Mouse (Mus musculus): Measurements from ENCODE around the gene Mmp17.
A peak's percentile ranks its signal among the peaks of the same experiment; 100 is the strongest.

Mmp17 gene

GRCm38 (mm10) chr5:129583761-129584582 is at the start of gene Mmp17:
Gene Mmp17 (plus strand): TSS chr5:129584169.
- DNase-seq (ENCODE audit: low spot score): peak; percentile 82

GRCm38 (mm10) chr5:129534500-129534899 is 49.5 kb upstream of the Mmp17 start:
- DNase-seq (ENCODE audit: low spot score): no peak

GRCm38 (mm10) chr5:129535021-129535420 is 48.9 kb upstream of the Mmp17 start:
- no peak for DNase-seq (ENCODE audit: low spot score)

- no peak for DNase-seq (ENCODE audit: low spot score)
These were observed 48.5 kb upstream of the Mmp17 start for GRCm38 (mm10) chr5:129535431-129535830.

DNA sequence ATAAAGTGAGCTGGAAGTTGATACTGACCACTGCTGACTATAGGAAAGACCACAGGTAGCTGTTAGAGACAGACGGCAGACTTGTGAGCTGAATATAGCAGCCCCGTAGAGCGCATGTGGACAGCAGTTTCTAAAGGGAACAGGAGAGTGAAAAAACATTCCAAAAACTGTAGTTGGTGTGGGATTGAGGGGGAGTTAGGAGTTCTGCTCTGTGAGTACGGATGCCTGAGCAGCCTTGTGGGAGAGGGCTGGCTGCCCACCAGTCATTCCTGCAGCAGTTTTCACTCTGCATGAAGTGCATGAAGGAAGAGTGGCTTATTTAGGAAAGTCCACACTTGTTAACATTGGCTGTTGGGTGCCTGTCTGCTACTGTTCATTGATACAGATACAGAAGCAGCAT is 45.1 kb upstream of the Mmp17 start:
- DNase-seq (ENCODE audit: low spot score): no peak

GRCm38 (mm10) chr5:129542236-129542635 is 41.7 kb upstream of the Mmp17 start:
- DNase-seq (ENCODE audit: low spot score): no peak

DNA sequence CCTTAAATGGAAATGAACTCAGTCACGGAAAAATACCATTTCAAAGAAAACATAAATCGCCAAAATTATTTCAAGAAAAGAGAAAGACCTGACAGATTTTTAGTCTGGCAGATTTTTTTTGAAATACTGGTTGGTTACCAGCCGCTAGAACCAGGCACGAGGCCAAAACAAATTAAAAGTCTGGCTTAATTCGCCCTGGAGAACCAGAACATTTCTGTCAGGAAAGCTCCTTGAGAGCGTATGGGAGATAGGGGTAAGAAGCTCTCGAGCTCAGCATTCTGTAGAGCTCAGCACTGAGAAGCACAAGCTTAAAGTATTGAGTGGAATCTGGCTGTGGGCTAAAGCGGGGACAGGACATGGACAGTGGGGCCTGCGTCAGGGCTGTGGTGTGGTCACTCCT is 38.2 kb upstream of the Mmp17 start:
- no peak for DNase-seq (ENCODE audit: low spot score)

- no peak for DNase-seq (ENCODE audit: low spot score)
These were observed 34.3 kb upstream of the Mmp17 start for GRCm38 (mm10) chr5:129549716-129550115.

GRCm38 (mm10) chr5:129550790-129551189 is 33.2 kb upstream of the Mmp17 start:
- DNase-seq (ENCODE audit: low spot score): no peak

DNA sequence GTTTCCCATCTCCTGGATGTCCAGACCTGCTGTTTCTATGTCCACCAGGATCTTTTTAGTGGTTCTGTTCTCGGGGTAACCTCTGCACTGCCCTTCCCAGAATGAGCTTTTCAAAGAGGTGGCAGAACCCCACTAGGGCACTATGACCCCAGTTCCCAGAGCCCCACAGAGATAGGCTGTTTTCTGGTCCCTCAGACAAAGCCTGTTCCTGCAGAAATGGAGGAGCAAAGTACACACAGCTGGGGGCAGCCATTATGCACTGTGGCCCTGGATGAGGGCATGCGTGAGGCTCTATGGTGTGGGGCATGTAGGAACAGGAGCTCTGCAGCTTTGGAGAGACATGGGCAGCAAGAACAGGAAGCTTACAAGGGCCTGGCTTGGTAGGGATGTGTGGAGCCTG is 32.0 kb upstream of the Mmp17 start:
- no peak for DNase-seq (ENCODE audit: low spot score)

DNA sequence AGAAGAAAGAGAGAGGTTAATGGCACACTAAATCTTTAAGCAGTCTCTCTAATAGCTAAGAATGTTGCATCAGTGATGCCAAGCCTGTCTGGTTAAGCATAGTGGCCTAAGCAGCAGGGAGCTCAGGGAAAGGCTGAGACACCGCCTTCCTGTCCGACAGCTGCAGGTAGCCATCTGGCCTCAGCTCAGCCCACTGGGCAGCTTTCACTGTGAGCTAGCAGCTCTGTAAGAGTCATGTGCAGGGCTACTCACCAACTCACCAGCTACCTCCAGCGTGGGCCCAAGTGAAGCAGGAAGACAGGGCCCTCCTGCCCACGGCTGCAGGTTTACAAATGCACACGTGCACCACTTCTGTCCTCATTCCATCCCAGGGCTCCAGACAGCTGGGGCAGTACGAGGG is 30.3 kb upstream of the Mmp17 start:
- DNase-seq (ENCODE audit: low spot score): no peak

DNA sequence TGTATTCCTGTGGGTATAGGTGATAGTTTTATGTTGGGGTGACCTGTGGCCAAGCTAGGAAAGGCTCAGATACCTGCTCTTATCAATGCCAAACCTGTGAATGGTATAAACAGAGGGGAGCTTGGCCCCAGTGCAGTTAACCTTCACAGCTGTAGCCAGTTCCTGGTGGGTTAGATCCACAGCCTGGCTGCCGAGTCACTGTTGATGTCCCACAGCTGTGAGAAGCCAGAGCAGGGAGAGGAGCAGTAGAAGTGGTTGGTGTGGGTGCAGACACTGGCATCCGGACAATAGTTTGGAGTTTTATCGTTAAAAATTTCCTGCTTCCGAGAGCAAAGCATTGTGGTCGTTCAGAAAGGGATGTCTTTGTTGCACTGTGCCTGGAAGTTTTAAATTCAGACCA is 25.4 kb upstream of the Mmp17 start:
- DNase-seq (ENCODE audit: low spot score): no peak

DNA sequence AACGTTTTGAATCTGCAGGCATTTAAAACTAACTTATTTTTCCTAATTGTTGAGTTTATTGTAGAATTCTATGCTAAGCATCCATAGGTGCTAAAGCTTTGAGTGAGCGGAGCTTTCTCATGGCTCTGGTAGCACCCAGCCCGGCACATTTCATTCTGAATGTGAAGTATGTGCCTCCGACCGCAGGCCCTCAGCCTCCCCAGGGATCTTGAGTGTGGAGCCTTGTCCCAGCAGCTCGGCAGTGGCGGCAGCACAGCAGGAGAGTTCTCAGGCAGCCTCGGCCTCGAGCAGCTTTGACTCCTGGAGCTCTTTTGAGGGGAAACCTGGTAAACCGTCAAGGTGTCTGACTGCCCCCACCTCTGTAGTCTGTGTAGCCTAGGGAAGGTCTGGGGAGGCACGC is 24.7 kb upstream of the Mmp17 start:
- no peak for DNase-seq (ENCODE audit: low spot score)

DNA sequence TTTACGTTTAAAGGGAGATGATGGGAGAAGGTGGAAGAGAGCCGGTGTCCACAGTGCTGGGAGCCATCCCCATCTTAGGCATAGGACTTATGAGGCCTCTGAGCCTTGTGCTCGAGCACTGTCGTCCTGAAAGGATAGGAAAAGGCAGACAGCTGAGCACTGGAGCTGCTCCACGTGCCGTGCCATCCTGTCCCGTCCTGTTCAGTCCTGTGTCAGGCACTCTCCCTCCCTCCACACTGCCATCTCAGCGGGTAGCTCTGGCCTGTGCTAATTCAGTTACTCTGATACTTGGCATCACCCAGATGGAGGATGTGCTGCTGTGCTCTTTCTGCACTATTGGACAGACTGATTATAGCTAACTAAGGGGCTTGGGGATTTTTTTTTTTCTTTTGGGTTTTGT is 21.6 kb upstream of the Mmp17 start:
- no peak for DNase-seq (ENCODE audit: low spot score)

DNA sequence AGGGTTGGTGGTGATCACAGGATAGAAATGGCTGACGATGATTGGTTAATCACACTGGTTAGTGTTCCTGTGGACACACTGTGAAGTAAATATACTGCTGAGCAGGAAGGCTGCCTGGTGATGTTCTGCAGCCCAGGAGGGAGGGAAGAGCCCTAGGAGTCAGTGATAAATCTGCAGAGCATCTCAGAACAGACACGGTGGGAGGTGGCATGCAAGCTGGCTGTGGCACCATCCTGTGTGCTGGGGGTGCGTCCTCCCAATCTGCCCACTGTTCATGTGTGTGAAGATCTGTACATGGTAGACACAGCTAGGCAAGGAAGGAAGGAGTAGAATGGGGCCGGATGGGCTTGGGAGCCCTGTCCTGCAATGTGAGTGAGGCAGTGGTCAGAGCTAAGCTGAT is 15.4 kb upstream of the Mmp17 start:
- DNase-seq (ENCODE audit: low spot score): no peak

DNA sequence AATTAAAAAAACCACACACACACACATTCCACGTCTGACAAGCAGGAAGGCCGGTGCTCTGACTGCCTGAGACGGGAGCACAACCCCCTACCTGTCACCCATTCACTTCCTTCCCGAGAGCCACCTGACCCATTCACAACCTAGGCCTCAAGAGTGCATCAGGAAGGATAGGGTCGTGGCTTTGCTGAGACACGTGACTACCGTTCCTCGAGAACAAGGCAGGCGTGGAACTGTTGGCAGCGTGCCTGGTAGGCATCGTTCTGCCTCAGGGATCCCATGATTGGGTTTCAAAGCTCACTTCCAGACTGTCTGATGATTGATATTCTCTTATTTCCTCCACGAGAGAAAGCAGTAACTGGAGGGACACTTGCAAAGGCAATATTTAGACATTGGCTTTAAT is 5.8 kb upstream of the Mmp17 start:
- no peak for DNase-seq (ENCODE audit: low spot score)

DNA sequence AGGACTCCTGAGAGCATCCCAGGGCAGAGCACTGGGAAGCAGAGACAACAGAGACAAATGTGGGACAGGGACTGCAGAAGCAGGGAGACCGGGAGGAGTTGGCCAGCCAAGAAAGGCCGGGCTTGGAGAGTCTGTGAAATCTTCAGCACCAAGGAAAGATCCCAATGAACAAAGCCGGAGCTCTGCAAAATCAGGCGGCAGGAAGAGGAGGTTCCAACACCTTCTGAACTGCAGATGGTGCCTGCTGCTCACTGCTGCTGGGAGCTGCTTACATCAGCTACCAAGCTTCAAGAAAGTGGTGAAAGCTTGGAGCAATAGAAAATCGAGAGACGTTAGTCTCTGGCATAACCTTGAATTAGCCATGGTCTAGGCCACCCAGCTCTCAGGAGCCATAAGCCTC is 3.9 kb upstream of the Mmp17 start:
- DNase-seq (ENCODE audit: low spot score): no peak

DNA sequence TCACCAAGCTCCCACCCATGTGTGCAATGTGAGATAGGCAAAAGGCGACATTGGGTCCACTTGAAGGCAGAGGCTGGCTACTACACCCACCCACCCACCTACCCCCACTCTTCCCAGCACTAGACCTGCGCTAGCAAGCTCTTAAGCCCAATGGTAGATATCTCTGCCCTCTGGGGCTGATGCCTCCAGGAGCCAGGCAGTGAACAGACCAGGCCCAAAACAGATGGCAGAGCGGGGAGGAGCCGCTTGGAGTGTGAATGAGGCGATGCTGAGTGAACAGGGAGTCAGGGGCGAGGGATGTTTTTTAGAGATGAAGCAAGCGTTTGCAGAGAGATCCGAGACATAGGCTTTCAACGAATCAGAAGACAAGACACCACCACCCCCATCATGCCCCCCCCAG is 3.4 kb upstream of the Mmp17 start:
- no peak for DNase-seq (ENCODE audit: low spot score)

DNA sequence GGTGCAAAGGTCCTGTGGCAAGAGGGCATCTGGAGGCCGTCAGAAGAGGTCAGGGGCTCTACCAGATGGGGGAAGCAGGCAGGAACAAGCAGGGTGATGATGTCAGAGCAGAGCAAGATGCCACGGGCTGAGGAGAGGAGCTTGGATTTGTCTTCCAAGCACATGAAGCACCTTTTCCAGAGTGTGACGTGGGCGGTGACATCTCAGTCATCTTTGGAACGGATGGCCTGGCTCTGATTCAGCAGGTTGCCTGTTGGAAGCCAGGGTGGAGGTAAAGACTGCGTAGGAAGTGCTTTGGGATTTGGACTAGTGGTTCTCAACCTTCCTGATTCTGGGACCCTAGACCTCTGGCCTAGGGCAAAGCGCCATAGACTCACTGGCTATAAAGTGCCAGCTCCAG is 3.0 kb upstream of the Mmp17 start:
- DNase-seq (ENCODE audit: low spot score): no peak

- no peak for DNase-seq (ENCODE audit: low spot score)
These were observed 638 bp upstream of the Mmp17 start for GRCm38 (mm10) chr5:129583331-129583730.

GRCm38 (mm10) chr5:129584583-129585541 is 893 bp downstream of the Mmp17 start:
- peak; percentile 21 for DNase-seq (ENCODE audit: low spot score)

DNA sequence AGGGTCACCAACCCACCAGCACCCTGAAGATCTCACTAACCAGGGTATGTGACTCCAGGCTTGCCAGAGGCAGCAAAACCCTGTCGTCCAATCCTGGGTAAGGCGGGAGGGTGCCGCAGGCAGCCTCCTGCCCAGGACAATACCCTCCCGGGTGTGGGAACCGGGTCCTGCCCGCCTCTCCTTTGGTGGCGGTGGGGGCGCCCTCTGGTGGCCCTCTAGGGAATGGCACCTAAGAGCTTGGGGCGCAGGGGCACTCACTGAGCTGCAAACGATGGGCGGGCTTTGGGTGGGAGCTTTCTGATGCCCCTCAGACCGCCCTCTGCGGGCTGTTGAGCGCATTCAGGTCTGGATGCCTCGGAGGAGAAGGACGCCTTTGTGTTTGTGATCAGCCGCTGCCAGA is 2.0 kb downstream of the Mmp17 start:
- peak; percentile 81 for DNase-seq (ENCODE audit: low spot score)

DNA sequence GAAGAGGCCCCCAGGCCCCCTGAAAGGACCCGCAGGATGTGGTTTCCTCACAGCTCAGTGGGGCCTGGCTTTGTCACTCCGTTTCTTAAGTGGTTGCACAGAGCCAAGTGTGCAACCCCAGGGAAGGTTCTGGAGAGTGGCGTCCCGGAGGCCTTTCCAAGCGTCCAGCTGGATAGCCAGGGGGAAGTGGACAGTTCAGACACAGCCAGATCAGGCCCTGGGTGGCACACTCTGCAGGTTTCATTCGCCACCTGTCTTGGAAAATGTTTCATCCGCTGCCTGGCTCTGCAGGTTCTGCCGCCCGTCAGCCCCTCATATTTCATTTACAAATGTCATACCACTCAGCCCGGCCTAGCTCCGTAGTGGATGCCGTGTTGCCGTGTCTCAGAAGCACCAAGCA is 2.5 kb downstream of the Mmp17 start:
- no peak for DNase-seq (ENCODE audit: low spot score)
